Mouse (Mus musculus): ENCODE data around the gene Tmprss9.

Gene Tmprss9

DNA sequence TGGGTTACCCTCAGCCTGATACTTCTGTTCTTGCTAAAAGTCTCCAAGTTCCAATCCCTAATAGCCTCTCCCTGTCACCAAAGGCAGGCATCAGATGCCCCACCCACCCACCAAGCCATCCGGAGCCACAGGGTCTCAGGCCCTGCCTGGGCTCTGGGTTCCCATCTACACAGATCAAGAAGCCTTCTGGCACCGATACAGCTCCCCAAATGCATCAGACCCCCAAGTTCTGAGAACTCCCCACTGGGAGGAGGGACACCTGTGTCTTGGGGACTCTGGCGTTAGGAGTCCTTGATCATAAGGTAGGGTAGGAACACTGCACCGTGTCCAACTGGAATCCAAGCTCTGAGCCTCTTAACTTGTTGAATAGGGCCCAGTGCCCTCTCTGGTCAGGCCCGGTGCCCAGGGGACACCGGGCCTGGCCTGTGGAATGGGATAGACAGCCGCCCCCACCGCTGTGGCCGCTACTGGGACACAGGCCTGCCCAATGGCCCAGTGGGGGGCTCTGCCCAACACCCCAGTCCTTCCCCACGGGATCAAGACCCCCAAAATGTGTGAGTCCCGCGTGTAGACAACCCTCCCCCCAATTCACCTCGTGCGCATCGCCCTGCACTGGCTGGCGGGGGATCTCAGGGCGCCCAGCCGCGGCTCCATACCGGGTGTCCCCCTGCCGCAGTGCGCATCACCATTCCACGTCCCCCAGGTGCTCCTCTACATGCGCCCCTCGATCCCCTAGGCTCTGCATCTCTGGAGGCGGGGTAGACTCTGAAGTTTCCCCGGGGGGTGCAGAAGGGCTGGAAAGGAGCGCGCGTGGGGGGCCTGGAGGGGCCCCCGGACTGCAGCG lies 28.3 kb upstream of the Tmprss9 start:
- no peak for DNase-seq (ENCODE audit: low read depth, low spot score)

GRCm38 (mm10) chr10:80843931-80844547 lies 27.6 kb upstream of the Tmprss9 start, which contains the start of gene Lingo3:
TSS of gene Lingo3 (minus strand) at chr10:80844039.
- DNase-seq (ENCODE audit: low read depth, low spot score): no peak

DNA sequence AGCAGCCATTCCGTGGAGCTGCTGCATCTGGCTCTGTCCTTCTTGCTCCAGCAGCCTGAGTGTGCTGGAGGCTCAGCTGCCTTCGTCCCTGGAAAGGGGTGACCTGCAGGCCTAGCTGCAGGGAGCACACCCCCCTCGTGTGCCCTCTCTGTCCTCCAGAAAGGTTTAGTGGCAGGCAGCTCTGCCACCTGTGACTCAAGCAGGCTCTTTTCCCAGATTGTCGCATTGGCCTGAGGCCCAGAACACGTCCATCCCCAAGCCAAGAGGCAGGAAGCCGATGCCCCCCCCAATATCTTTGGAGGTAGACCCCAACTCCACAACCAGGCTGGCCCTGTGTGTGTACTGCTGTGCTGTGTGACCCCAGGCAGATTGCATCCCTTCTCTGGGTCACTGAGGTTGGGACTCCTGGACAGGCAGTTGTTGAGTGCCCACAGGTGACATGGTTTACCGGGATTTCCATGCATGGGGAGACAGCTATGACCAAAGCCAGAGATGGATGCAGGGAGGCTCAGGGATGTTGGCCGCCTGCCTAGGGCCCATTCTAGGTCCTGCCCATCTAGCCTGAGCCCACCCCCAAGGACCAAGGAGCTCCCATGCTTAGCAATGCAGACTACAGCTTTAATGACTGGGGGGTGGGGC lies 26.5 kb upstream of the Tmprss9 start:
- DNase-seq (ENCODE audit: low read depth, low spot score): no peak

GRCm38 (mm10) chr10:80845732-80846131 lies 25.9 kb upstream of the Tmprss9 start:
- peak; percentile 64 for DNase-seq (ENCODE audit: low read depth, low spot score)

DNA sequence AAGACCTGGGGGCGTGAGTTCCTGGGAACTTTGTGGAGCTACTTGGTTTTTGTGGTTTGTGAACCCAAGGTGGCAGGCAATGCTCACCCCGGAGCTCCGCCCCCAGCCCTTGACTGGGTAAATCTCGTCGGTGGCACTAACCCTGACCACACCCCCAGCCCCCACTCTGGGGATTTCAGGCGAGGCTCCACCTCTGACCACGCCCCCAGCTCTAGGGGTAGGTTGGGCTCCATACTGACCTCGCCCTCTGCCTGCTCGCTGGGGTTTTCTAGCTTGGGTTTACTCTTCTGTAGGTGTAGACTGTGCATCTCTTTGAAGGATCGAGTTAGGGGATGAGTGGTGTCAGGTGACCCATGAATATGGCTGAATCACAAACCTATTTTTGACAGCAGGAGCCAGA lies 23.1 kb upstream of the Tmprss9 start:
- no peak for DNase-seq (ENCODE audit: low read depth, low spot score)

- DNase-seq (ENCODE audit: low read depth, low spot score): peak; percentile 86
These were observed 16.5 kb upstream of the Tmprss9 start, which contains the start of the genes Lsm7 and Sppl2b for GRCm38 (mm10) chr10:80854913-80855748. TSS of gene Lsm7 (minus strand) at chr10:80855209. TSS of gene Sppl2b (plus strand) at chr10:80855275.

- DNase-seq (ENCODE audit: low read depth, low spot score): no peak
These were observed 15.9 kb upstream of the Tmprss9 start for GRCm38 (mm10) chr10:80855749-80856073.

DNA sequence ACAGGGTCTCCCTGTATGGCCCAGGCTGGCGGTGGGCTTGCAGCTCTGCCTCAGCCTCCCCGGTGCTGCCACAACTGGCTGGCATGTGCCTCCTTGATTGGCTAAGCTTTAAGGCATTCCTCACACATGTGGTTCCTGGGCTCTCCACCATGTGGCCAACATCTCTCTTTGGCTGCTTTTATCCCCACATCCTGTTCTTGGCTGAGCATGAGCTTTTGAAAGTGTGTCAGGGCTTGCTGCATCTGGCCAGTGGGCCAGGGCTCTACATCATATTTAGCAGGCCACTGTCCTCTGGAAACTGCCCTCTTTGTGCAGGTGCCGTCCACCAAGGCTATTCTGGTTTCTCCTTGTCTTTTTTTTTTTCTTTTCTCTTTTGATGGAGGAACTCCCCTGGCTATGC lies 15.4 kb upstream of the Tmprss9 start:
- no peak for DNase-seq (ENCODE audit: low read depth, low spot score)

DNA sequence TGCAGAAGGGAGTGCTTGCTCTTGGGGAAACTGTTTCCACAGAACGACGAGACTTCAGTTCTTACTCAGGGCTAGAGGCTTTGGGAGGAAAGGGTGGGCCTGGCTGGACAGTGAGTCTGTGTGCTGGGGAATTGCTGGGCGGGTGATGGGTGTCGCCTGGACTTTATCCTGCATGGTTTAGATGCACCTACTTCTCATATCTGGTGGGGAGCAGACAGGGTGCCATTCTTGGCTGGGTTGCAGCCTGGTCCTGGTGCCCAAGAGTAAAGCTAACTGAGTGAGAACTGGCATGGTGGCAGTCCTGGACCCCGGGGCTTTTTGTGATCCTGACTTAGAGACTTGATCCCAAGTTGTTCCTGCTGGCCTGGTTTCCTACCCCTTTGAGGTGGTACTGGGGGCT lies 14.7 kb upstream of the Tmprss9 start:
- no peak for DNase-seq (ENCODE audit: low read depth, low spot score)

DNA sequence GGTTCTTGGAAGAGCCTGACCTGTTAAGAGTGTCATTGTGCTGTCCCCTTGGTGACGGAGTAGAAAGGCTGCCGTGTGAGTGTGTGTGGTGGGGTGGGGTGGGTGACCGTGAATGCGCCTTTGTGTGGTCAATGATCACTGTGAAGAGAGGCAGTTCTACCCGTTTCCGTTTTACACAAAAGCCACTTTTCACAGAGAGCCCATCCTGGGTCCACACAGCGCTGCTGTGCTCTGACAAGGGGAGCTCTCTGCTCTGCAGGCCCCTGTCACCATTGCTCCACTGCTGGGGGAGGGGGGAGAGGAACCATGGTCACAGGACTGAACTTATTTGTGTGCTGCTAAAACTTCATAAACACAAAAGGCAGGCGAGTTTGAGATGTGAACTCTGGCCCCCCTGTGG lies 14.3 kb upstream of the Tmprss9 start:
- peak; percentile 55 for DNase-seq (ENCODE audit: low read depth, low spot score)

DNA sequence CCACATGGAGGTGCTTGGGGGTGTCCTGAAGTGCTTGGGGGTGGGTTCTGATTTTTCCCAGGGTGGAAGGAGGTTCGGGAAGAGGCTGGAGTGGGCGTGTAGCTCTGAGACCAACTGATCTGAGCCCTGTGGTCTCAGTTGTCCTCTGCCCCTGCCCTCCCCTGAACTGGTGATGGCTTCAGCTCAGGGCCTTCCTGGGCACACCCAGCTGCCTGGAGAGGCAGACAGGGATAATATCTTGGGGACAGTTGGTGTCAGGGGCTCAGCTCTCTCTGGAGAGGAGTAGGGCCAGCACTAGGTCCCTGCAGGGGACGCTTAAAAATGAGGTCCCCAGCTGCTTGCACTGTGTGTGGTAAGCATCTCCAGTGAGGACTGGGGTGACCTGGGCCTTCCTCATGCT lies 13.8 kb upstream of the Tmprss9 start:
- no peak for DNase-seq (ENCODE audit: low read depth, low spot score)

GRCm38 (mm10) chr10:80858350-80858935 lies 13.2 kb upstream of the Tmprss9 start:
- DNase-seq (ENCODE audit: low read depth, low spot score): no peak

GRCm38 (mm10) chr10:80862305-80862704 lies 9.3 kb upstream of the Tmprss9 start:
- no peak for DNase-seq (ENCODE audit: low read depth, low spot score)

GRCm38 (mm10) chr10:80864446-80864845 lies 7.2 kb upstream of the Tmprss9 start:
- DNase-seq (ENCODE audit: low read depth, low spot score): no peak

DNA sequence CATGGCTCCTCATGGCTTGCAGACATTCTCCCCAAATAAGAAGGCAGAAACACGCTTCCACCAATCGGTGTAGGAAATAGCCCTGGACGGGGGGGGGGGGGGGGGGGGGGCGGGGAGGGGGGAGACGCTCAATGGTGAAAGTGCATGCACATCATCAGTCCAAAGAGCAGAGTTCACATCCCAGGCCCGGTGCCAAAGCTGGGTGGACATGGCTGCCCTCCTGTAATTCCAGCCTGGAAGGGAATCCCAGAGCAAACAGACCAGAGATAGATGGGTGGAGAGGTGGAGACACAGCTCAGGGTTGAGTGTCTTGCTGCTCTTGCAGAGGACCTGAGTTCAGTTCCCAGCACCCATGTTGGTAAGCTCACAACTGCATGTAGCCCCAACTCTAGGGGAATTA lies 655 bp upstream of the Tmprss9 start:
- DNase-seq (ENCODE audit: low read depth, low spot score): no peak

DNA sequence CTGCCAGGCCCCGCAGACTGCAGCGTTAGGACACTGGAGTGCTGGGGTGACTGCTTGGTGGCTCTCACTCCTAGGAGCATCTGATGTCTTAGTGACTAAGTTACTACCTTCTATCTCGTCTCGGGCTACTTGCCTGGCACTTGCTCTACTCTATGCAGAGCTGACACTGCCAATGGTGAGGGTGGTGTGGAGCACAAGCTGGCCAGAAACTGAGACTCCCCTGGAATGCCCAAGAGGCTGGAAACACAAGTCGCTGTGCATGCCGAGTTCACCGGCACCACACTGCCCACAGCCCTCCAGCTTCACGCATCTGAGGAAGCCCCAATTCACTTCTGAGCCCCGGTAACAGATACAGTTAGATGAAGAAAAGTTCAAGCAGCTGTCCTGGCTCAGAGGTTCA lies 2.4 kb downstream of the Tmprss9 start:
- no peak for DNase-seq (ENCODE audit: low read depth, low spot score)

GRCm38 (mm10) chr10:80876028-80876427 lies 4.4 kb downstream of the Tmprss9 start:
- DNase-seq (ENCODE audit: low read depth, low spot score): no peak

DNA sequence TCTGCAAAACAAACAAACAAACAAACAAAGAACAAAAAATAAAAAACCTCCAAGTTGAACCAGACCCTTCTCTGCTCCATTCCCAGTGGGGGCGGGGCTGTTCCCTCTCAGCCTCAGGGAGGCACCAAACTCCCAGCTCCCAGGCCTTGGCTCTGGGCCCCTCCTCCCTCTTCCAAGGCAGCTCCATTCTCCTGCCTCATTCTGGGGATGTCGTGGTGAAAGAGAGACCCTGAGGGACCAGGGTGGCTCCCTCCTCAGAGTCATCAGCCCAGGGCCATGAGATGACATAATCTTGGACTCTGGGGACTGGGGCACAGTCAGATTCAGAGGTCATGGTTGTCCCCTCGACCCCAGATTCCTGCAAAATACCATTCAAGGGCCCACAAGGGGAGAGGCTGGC lies 4.9 kb downstream of the Tmprss9 start:
- no peak for DNase-seq (ENCODE audit: low read depth, low spot score)

- peak; percentile 13 for DNase-seq (ENCODE audit: low read depth, low spot score)
These were observed 8.5 kb downstream of the Tmprss9 start for GRCm38 (mm10) chr10:80880131-80880641.

- no peak for DNase-seq (ENCODE audit: low read depth, low spot score)
These were observed 9.3 kb downstream of the Tmprss9 start for GRCm38 (mm10) chr10:80880901-80881300.

GRCm38 (mm10) chr10:80881301-80881700 lies 9.7 kb downstream of the Tmprss9 start:
- no peak for DNase-seq (ENCODE audit: low read depth, low spot score)

Measured in telencephalon, adult 2 months (tissue).